Mouse (Mus musculus): ENCODE measurements at regions not wholly inside any gene's neighbourhood (a gene's known extent, or its start where the extent isn't known, plus 50 kb on each side); places are given as distances from the start of the nearest gene placed in this dataset.

DNA sequence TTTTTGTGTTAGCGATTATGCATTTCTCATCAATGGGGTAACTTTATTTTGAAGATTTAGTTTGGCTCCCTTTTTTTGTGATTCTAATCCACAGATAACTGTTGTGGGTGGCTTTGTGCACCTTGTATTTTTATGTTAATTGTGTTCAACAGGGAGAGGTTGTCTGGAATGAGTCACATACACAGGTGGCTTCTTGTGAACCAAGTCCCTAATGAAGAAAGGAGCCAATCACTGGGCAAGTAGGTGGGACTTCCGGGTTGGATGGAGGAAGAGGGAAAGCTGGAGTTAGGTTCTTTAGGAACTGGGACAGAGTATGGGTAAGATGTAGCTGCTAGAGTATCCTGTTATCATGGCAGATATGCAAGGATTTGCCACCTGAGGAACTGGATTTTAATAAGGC, 925.2 kb downstream of the Flrt2 start:
- no peak for DNase-seq (ENCODE audit: low spot score in 2 of 2)

Data from urinary bladder, adult 18-20 months (tissue).